Mouse (Mus musculus) kidney, adult 2 months (tissue): Measurements from ENCODE around the gene Vps29.

Experiments used
- CTCF ChIP-seq: fragments of 200-500 bp; conservative IDR thresholded peaks from 2 replicates; pipeline ENCODE4 v1.5.1; 2011; ENCODE audit warnings: low read depth, mild to moderate bottlenecking, control low read depth, low read length, moderate library complexity, mixed read lengths; ENCODE audit not compliant: insufficient read depth, insufficient read length
- POLR2A ChIP-seq: fragments of 200-500 bp; IDR thresholded peaks from one replicate; pipeline ENCODE4 v1.6.1; 2011; ENCODE audit warnings: low read depth, low read length, control low read depth

- no peak for TF ChIP-seq CTCF
- TF ChIP-seq POLR2A, result no peak
Observed at GRCm38 (mm10) chr5:122312346-122312745, 41.8 kb upstream of the Vps29 start.
